ENCODE assay signal across 17 mouse cellular contexts in genomic region chr2:125354587-125354986, GRCm38 (mm10).
A peak's percentile ranks its signal among the peaks of the same experiment; 100 is the strongest.
DNase-seq lines count a peak whose midpoint lies in the region; ATAC-seq and TF ChIP-seq lines count a peak whose summit lies in the region.
"Had no signal": no experiment of that assay in that cellular context is flagged by ENCODE, and none has a peak within 500 bp of the region (broad histone marks: within the 10 kb centered on the region; RNA-seq: fewer than 3 reads in every experiment).

No protein-coding gene starts in this region.

- 86% methylated on average over 11 of the region's 11 CpGs for WGBS in heart, embryonic 10.5 days
- WGBS in forebrain, embryonic 16.5 days, result 53% methylated on average over 11 of the region's 11 CpGs

- H3K27me3 ChIP-seq in heart, embryonic 10.5 days (ENCODE audit: insufficient read depth, poor library complexity, severe bottlenecking), result no peaks in the 10 kb centered on the region
- no peaks in the 10 kb centered on the region for H3K27me3 ChIP-seq in forebrain, embryonic 16.5 days (replicated peaks; ENCODE audit: control insufficient read depth, insufficient read depth, low read length)
- H3K27me3 ChIP-seq: limb, embryonic 13.5 days had no signal

- H3K4me1 ChIP-seq in heart, embryonic 10.5 days, result peaks cover 16% of the 10 kb centered on the region
- peaks cover 12% of the 10 kb centered on the region for H3K4me1 ChIP-seq in forebrain, embryonic 16.5 days (replicated peaks; ENCODE audit: control insufficient read depth, insufficient read depth, low read length)

- H3K4me3 ChIP-seq in heart, embryonic 10.5 days, result no peak overlapping the region
- H3K4me3 ChIP-seq in layer of hippocampus, adult 2 months, result peak overlapping the region; percentile 33; the same call in 1 of the 2 replicates
- no peak overlapping the region for H3K4me3 ChIP-seq in forebrain, embryonic 16.5 days (replicated peaks; ENCODE audit: low read length)
- H3K4me3 ChIP-seq: erythroblast, embryonic 14.5 days; limb, embryonic 13.5 days; megakaryocyte, embryonic 14.5 days had no signal

- no peak for TF ChIP-seq POLR2A in brain, embryonic 14.5 days (IDR thresholded peaks at IDR 0.05; ENCODE audit: borderline replicate concordance, extremely low read depth, insufficient read depth, insufficient read length, poor library complexity, severe bottlenecking)

- DNase-seq in heart, embryonic 10.5 days (ENCODE audit: low spot score), result no peak
- no peak for DNase-seq in heart, adult 9 months (ENCODE audit: low spot score in 2 of 2)
- no peak for DNase-seq in layer of hippocampus, adult 2 months (ENCODE audit: low spot score in 2 of 2)
- DNase-seq in layer of hippocampus, adult 9-11 months, result no peak
- peak; percentile 61 for DNase-seq in brain, embryonic 14.5 days (ENCODE audit: low read depth)
- DNase-seq: adrenal gland, adult 8-10 months; cerebellum, adult 9-10 months; embryo, embryonic 11 days; kidney, adult 9 months; right cerebral cortex, postnatal 4 days; thymus, adult 2 months had no signal

- peak; percentile 82 for ATAC-seq in forebrain, embryonic 16.5 days
- ATAC-seq in inflammation-experienced regulatory T-cells, adult 6 months, result no peak

- no peaks in the 10 kb centered on the region for H3K9me3 ChIP-seq in heart, embryonic 10.5 days
- no peaks in the 10 kb centered on the region for H3K9me3 ChIP-seq in forebrain, embryonic 16.5 days (ENCODE audit: control insufficient read depth, low read length)
- H3K9me3 ChIP-seq: G1E; limb, embryonic 13.5 days; megakaryocyte, embryonic 14.5 days had no signal

- peak overlapping the region; percentile 13; the same call in 1 of the 2 replicates for H3K27ac ChIP-seq in heart, embryonic 10.5 days
- H3K27ac ChIP-seq in layer of hippocampus, adult 2 months, result no peak overlapping the region; the same call in 1 of the 2 replicates
- no peak overlapping the region for H3K27ac ChIP-seq in forebrain, embryonic 16.5 days (ENCODE audit: low read length)
- H3K27ac ChIP-seq: limb, embryonic 13.5 days had no signal

- no peak for TF ChIP-seq CTCF in layer of hippocampus, adult 2 months (conservative IDR thresholded peaks at IDR 0.05)
- TF ChIP-seq CTCF in brain, embryonic 14.5 days (IDR thresholded peaks at IDR 0.05; ENCODE audit: borderline replicate concordance, extremely low read depth, insufficient read depth, insufficient read length), result no peak

- H3K36me3 ChIP-seq in heart, embryonic 10.5 days, result peaks cover 23% of the 10 kb centered on the region; the same call in 1 of the 2 replicates
- 0 out of 2 replicates have a peak, but pooled peaks cover 3% of the 10 kb centered on the region for H3K36me3 ChIP-seq in forebrain, embryonic 16.5 days (ENCODE audit: control insufficient read depth, insufficient read depth)
- H3K36me3 ChIP-seq: G1E had no signal

- no peak overlapping the region for H3K9ac ChIP-seq in forebrain, embryonic 16.5 days (replicated peaks; ENCODE audit: low read depth, low read length)
- H3K9ac ChIP-seq: limb, embryonic 13.5 days had no signal

- H3K4me2 ChIP-seq in forebrain, embryonic 16.5 days (ENCODE audit: low read length), result peak overlapping the region; percentile 15; the same call in 1 of the 2 replicates
- H3K4me2 ChIP-seq: limb, embryonic 13.5 days had no signal
